Mouse (Mus musculus): Measurements from ENCODE around the gene Epc2. TPM values are rescaled to one million over a fixed set of nuclear protein-coding genes. Genes with fewer than 3 reads are reported as not detected.

Gene Epc2
- polyA plus RNA-seq (2015; fragmentation: Nextera tagmentation; extraction: Ambion mirVana) = 5.0 and 5.9 TPM in 2 replicates

- no peaks in the 10 kb centered on the region; the same call in 1 of the 2 replicates for H3K4me1 ChIP-seq (replicated peaks)
- no peaks in the 10 kb centered on the region for H3K9me3 ChIP-seq
- no peaks in the 10 kb centered on the region for H3K36me3 ChIP-seq
- H3K4me2 ChIP-seq (replicated peaks) = peak within 1 kb of the TSS; percentile 82
- H3K9ac ChIP-seq = peak within 1 kb of the TSS; percentile 94
- peak; percentile 88 for ATAC-seq
- under 1% methylated on average over 59 of the region's 88 CpGs for WGBS
- peak within 1 kb of the TSS; percentile 85 for H3K4me3 ChIP-seq (replicated peaks)
- no peaks in the 10 kb centered on the region for H3K27me3 ChIP-seq (replicated peaks)
- H3K27ac ChIP-seq = peak within 1 kb of the TSS; percentile 99
These were observed at the start of gene Epc2 for GRCm38 (mm10) chr2:49450931-49451636. TSS of gene Epc2 (plus strand) at chr2:49451486.

DNA sequence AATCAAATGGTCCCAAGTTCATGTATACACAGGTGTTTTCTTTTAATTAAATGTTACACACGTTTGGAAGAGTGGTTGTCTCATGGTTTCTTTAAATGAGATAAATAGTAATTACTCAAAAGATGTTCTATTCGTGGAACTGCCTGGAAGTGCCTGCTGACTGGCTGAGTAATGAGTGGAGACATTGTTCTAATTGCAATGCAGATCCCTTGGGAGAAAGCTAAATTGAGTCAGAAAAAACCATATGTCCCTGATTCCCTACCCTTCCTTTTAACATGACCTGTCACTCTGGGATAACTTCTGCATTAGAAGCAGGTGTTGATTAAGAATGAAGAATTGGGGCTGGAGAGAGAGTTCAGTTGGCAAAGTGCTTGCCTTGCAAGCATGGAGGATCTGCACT, 45.3 kb upstream of the Epc2 start:
- no peaks in the 10 kb centered on the region for H3K9me3 ChIP-seq
- no peaks in the 10 kb centered on the region for H3K27me3 ChIP-seq (replicated peaks)
- H3K4me3 ChIP-seq (replicated peaks) = no peak overlapping the region
- no peak overlapping the region for H3K27ac ChIP-seq
- no peak for ATAC-seq
- no peaks in the 10 kb centered on the region for H3K4me1 ChIP-seq (replicated peaks)
- H3K4me2 ChIP-seq (replicated peaks) = no peak overlapping the region
- 50% methylated on average over 2 of the region's 2 CpGs for WGBS
- H3K36me3 ChIP-seq = no peaks in the 10 kb centered on the region
- H3K9ac ChIP-seq = no peak overlapping the region

GRCm38 (mm10) chr2:49411685-49412084, 39.6 kb upstream of the Epc2 start:
- no peaks in the 10 kb centered on the region for H3K27me3 ChIP-seq (replicated peaks)
- no peak overlapping the region for H3K4me2 ChIP-seq (replicated peaks)
- no peak overlapping the region for H3K9ac ChIP-seq
- WGBS = 81% methylated on average over 5 of the region's 5 CpGs
- H3K36me3 ChIP-seq = no peaks in the 10 kb centered on the region
- no peak overlapping the region for H3K27ac ChIP-seq
- no peaks in the 10 kb centered on the region for H3K4me1 ChIP-seq (replicated peaks)
- no peak for ATAC-seq
- H3K4me3 ChIP-seq (replicated peaks) = no peak overlapping the region
- no peaks in the 10 kb centered on the region for H3K9me3 ChIP-seq

DNA sequence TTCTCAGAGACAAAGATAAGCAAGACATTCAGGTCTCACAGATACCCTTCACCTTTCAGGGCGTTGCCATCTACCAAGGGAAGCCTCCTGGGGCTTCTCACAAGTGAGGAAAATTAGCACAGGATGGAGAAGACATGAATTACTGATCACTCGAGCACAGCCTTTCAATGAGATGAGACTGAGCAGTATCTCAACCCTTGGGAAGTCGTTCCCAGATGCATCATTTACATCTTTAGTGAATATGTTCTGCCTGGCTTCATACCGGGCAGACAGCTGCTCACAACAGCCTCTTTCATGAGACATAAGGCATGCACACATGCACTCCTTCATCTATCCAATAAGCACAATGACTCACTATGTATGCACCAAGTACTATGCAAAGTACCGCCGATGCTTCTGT, 38.7 kb upstream of the Epc2 start:
- no peak overlapping the region for H3K27ac ChIP-seq
- H3K4me3 ChIP-seq (replicated peaks) = no peak overlapping the region
- no peaks in the 10 kb centered on the region for H3K27me3 ChIP-seq (replicated peaks)
- no peak for ATAC-seq
- H3K4me1 ChIP-seq (replicated peaks) = no peaks in the 10 kb centered on the region
- no peaks in the 10 kb centered on the region for H3K9me3 ChIP-seq
- H3K36me3 ChIP-seq = no peaks in the 10 kb centered on the region
- H3K4me2 ChIP-seq (replicated peaks) = no peak overlapping the region
- WGBS = 69% methylated on average over 6 of the region's 6 CpGs
- H3K9ac ChIP-seq = no peak overlapping the region

DNA sequence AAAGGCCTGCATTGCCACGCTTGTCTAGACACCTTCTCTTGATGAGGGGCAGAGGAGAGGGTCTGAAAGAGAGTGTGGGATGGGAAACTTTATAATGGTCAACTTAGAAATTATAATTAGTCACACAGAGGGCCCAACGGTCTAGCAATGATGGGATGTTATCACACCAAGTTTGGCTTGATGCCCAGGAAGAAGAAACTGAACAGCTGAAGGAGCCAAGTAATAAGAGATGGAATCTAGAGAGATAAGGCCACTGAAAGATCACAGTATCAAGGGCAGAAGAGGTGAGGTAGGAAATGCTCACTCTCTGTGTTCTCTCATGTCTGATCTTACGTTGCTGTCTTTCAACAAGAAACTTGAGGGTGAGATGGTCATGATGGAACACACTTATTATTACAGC, 35.4 kb upstream of the Epc2 start:
- Histone ChIP-seq H3K36me3 (no peaks in the 10 kb centered on the region), H3K9me3 (no peaks in the 10 kb centered on the region)
- 63% methylated on average over 3 of the region's 3 CpGs for WGBS

DNA sequence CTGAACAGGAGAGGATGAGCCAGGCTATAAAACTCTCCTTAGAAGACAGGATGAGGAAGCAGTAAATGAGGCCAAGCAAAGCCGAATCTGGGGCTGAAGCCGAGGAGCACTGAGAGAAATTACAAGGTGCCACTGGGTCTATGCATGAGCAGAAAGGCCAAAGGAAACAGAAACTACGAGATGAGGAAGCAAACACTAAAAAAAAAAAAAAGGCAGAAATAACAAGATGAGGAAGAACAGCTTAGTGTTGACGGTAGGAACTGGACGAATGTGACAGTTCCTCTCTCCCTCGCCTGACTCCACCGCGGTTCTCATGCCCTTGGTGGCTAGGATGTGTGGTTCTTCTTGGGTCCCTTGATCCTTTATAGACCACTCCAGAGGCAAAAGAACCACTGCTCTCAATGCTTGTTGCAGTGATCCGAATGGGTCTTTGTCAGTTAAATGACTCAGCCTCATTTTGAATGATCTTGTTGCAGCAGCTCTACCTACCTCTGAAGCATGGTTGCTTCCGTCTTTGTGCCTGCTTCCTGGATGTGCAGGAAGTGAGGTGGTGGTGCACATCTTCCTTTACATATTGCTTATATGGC, 34.2 kb upstream of the Epc2 start:
- no peak overlapping the region for H3K4me3 ChIP-seq (replicated peaks)
- no peaks in the 10 kb centered on the region for H3K27me3 ChIP-seq (replicated peaks)
- no peak for ATAC-seq
- H3K4me1 ChIP-seq (replicated peaks) = no peaks in the 10 kb centered on the region
- no peak overlapping the region for H3K27ac ChIP-seq
- H3K36me3 ChIP-seq = no peaks in the 10 kb centered on the region
- 59% methylated on average over 10 of the region's 10 CpGs for WGBS
- H3K9me3 ChIP-seq = no peaks in the 10 kb centered on the region
- H3K9ac ChIP-seq = no peak overlapping the region
- no peak overlapping the region for H3K4me2 ChIP-seq (replicated peaks)

More for the DNA sequence above, 35.4 kb upstream of the Epc2 start:
- no peak overlapping the region for H3K9ac ChIP-seq
- no peak for ATAC-seq
- H3K4me2 ChIP-seq (replicated peaks) = no peak overlapping the region
- no peaks in the 10 kb centered on the region for H3K27me3 ChIP-seq (replicated peaks)
- H3K27ac ChIP-seq = no peak overlapping the region
- no peak overlapping the region for H3K4me3 ChIP-seq (replicated peaks)
- no peaks in the 10 kb centered on the region for H3K4me1 ChIP-seq (replicated peaks)

DNA sequence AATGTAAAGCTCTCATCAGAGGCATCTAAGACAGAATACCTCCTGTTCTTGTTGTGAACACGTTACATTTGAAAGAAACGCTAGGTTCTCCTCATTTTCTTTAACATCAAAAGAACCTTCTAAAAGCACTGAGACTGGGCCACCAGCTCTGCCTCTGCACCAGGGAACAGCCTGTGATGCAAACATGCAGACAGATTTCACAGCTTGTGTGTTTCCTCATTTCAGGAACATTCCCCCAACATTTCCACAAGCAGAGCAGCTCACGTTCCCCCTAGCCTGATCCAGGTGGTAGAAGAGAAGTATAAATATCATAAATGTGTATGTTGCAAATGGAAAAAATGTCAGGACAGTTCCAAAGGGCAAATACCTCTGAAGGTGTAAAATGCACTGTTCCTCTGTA, 30.9 kb upstream of the Epc2 start:
- Histone ChIP-seq H3K4me2 (replicated peaks) (no peak overlapping the region), H3K9ac (no peak overlapping the region), H3K4me3 (replicated peaks) (no peak overlapping the region), H3K27ac (no peak overlapping the region), H3K36me3 (no peaks in the 10 kb centered on the region), H3K27me3 (replicated peaks) (no peaks in the 10 kb centered on the region), H3K4me1 (replicated peaks) (no peaks in the 10 kb centered on the region), H3K9me3 (no peaks in the 10 kb centered on the region)
- WGBS = 84% methylated on average over 3 of the region's 3 CpGs
- ATAC-seq = no peak

DNA sequence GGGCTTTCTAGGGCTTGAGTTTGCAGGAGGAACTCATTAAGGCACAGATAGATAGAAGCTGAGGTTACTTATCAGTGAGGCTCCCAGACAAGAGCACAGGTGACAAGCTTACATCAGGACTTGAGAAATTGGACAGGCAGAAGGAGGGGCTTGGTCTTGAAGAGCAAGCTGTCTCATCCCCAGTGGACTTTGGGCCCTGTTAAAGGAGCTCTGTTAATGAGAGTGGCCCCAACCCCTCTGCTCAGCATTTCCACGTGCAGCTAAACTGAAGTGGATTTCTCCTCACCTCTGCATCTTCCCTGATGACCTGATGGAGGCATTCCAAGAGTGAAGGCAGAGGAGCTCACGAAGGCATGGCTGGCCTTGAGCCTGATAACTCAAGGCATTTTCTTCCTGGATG, 27.4 kb upstream of the Epc2 start:
- no peak overlapping the region for H3K9ac ChIP-seq
- no peaks in the 10 kb centered on the region for H3K4me1 ChIP-seq (replicated peaks)
- no peaks in the 10 kb centered on the region for H3K9me3 ChIP-seq
- no peaks in the 10 kb centered on the region for H3K27me3 ChIP-seq (replicated peaks)
- no peak overlapping the region for H3K4me3 ChIP-seq (replicated peaks)
- H3K4me2 ChIP-seq (replicated peaks) = no peak overlapping the region
- 64% methylated on average over 2 of the region's 2 CpGs for WGBS
- no peak overlapping the region for H3K27ac ChIP-seq
- ATAC-seq = peak; percentile 70
- H3K36me3 ChIP-seq = no peaks in the 10 kb centered on the region

- Histone ChIP-seq H3K4me1 (replicated peaks) (no peaks in the 10 kb centered on the region), H3K27me3 (replicated peaks) (no peaks in the 10 kb centered on the region), H3K9me3 (no peaks in the 10 kb centered on the region), H3K4me2 (replicated peaks) (no peak overlapping the region), H3K36me3 (no peaks in the 10 kb centered on the region), H3K27ac (no peak overlapping the region), H3K4me3 (replicated peaks) (no peak overlapping the region), H3K9ac (no peak overlapping the region)
- ATAC-seq = no peak
- WGBS = 83% methylated on average over 4 of the region's 4 CpGs
These were observed 26.5 kb upstream of the Epc2 start for GRCm38 (mm10) chr2:49424788-49425187.

DNA sequence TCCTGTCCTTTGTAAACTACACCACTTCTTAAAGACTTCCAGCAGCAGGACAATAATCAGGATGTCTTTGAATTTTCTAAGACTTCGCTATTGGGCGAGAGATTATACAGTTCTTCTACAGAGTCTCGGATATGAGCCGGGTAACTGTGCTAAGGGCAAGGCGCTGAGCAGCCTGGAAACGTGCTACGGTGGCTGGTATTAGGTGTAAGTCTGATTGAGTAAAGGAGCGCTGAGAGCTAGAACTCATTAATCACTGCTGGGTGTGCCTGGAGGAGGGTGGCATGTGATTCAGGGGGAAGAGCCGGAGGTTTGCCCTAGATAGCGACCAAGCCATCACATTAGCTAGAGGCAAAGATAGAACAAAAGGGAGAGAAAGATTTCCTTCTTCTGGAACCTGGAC, 25.1 kb upstream of the Epc2 start:
- Histone ChIP-seq H3K4me1 (replicated peaks) (no peaks in the 10 kb centered on the region), H3K4me3 (replicated peaks) (no peak overlapping the region), H3K36me3 (no peaks in the 10 kb centered on the region), H3K9me3 (no peaks in the 10 kb centered on the region), H3K27me3 (replicated peaks) (no peaks in the 10 kb centered on the region), H3K9ac (no peak overlapping the region), H3K27ac (no peak overlapping the region), H3K4me2 (replicated peaks) (no peak overlapping the region)
- ATAC-seq = no peak
- 58% methylated on average over 10 of the region's 10 CpGs for WGBS

- no peak overlapping the region for H3K27ac ChIP-seq
- H3K4me2 ChIP-seq (replicated peaks) = no peak overlapping the region
- no peak for ATAC-seq
- H3K9me3 ChIP-seq = no peaks in the 10 kb centered on the region
- H3K27me3 ChIP-seq (replicated peaks) = no peaks in the 10 kb centered on the region
- H3K4me3 ChIP-seq (replicated peaks) = no peak overlapping the region
- H3K9ac ChIP-seq = no peak overlapping the region
- 84% methylated on average over 1 of the region's 1 CpGs for WGBS
- no peaks in the 10 kb centered on the region for H3K4me1 ChIP-seq (replicated peaks)
- H3K36me3 ChIP-seq = no peaks in the 10 kb centered on the region
These were observed 20.3 kb upstream of the Epc2 start for GRCm38 (mm10) chr2:49431015-49431414.

- ATAC-seq = no peak
- Histone ChIP-seq H3K9me3 (no peaks in the 10 kb centered on the region), H3K4me1 (replicated peaks) (no peaks in the 10 kb centered on the region), H3K27me3 (replicated peaks) (no peaks in the 10 kb centered on the region), H3K36me3 (no peaks in the 10 kb centered on the region), H3K9ac (no peak overlapping the region), H3K4me2 (replicated peaks) (no peak overlapping the region), H3K4me3 (replicated peaks) (no peak overlapping the region), H3K27ac (no peak overlapping the region)
- 88% methylated on average over 9 of the region's 9 CpGs for WGBS
These were observed 18.1 kb upstream of the Epc2 start for GRCm38 (mm10) chr2:49433211-49433610.

- no peak for ATAC-seq
- H3K4me1 ChIP-seq (replicated peaks) = no peaks in the 10 kb centered on the region
- H3K9ac ChIP-seq = no peak overlapping the region
- H3K27me3 ChIP-seq (replicated peaks) = no peaks in the 10 kb centered on the region
- WGBS = 63% methylated on average over 2 of the region's 2 CpGs
- no peak overlapping the region for H3K27ac ChIP-seq
- H3K9me3 ChIP-seq = no peaks in the 10 kb centered on the region
- H3K4me2 ChIP-seq (replicated peaks) = no peak overlapping the region
- no peaks in the 10 kb centered on the region for H3K36me3 ChIP-seq
- H3K4me3 ChIP-seq (replicated peaks) = no peak overlapping the region
These were observed 5.0 kb upstream of the Epc2 start for GRCm38 (mm10) chr2:49446238-49446637.
